Mouse (Mus musculus): ENCODE measurements around the gene Cacna2d3.

- TF ChIP-seq CTCF (conservative IDR thresholded peaks at IDR 0.05; ENCODE audit: low read length) (no peak), NANOG (IDR thresholded peaks at IDR 0.05; ENCODE audit: borderline replicate concordance, low read length) (no peak), POU5F1 (IDR thresholded peaks at IDR 0.05; ENCODE audit: borderline replicate concordance, low read length) (no peak)
Measured at GRCm38 (mm10) chr14:29014680-29015079, 707.0 kb downstream of the Cacna2d3 start.

Data from E14TG2a.4 (cell line).